Mouse (Mus musculus) lung, postnatal 4 days (tissue): ENCODE measurements around the gene 4930563M21Rik.
"Not testable (repeated sequence)": the region's sequence is repeated elsewhere in the genome, so short reads cannot be mapped to it uniquely, and the experiment has no call there.

ENCODE experiments used
- DNase-seq, 2 experiments: peaks; one replicate each; pipeline ENCODE4 v3.0.0; 2021

The 4930563M21Rik gene

GRCm38 (mm10) chr9:56010450-56010849, at the start of gene 4930563M21Rik:
Gene 4930563M21Rik (minus strand): TSS chr9:56010550.
- no peak for DNase-seq

- DNase-seq, result no peak
Measured at GRCm38 (mm10) chr9:56056147-56056546, 45.8 kb upstream of the 4930563M21Rik start.

GRCm38 (mm10) chr9:56053796-56054195, 43.4 kb upstream of the 4930563M21Rik start:
- no peak for DNase-seq

- no peak for DNase-seq
Measured at GRCm38 (mm10) chr9:56042181-56042621, 31.9 kb upstream of the 4930563M21Rik start.

- peak; percentile 97 to 98 for DNase-seq
Measured at GRCm38 (mm10) chr9:56041372-56042180, 31.2 kb upstream of the 4930563M21Rik start, which contains the start of gene Rcn2. Gene Rcn2 (plus strand): TSS chr9:56041845.

- peak in 1 of 2 experiments; percentile 23 for DNase-seq
Measured at GRCm38 (mm10) chr9:56032219-56032618, 21.9 kb upstream of the 4930563M21Rik start.

GRCm38 (mm10) chr9:56027292-56027691, 16.9 kb upstream of the 4930563M21Rik start:
- no peak for DNase-seq

- no peak for DNase-seq
Measured at GRCm38 (mm10) chr9:56024772-56025171, 14.4 kb upstream of the 4930563M21Rik start.

- not testable (repeated sequence) for DNase-seq
Measured at GRCm38 (mm10) chr9:56004679-56005078, 5.7 kb downstream of the 4930563M21Rik start.

GRCm38 (mm10) chr9:55946819-55947218, 63.5 kb downstream of the 4930563M21Rik start:
- peak in 1 of 2 experiments; percentile 48 for DNase-seq

- DNase-seq, result no peak
Measured at GRCm38 (mm10) chr9:55941356-55941755, 69.0 kb downstream of the 4930563M21Rik start.

GRCm38 (mm10) chr9:55938618-55938985, 71.7 kb downstream of the 4930563M21Rik start:
- DNase-seq, result no peak

GRCm38 (mm10) chr9:55937664-55938617, 72.4 kb downstream of the 4930563M21Rik start, which contains the start of gene Scaper:
Gene Scaper (minus strand): TSS chr9:55938119.
- DNase-seq, result peak; percentile 92 to 94

GRCm38 (mm10) chr9:55937224-55937663, 73.1 kb downstream of the 4930563M21Rik start:
- peak in 1 of 2 experiments; percentile 6 for DNase-seq

GRCm38 (mm10) chr9:55932482-55932881, 77.9 kb downstream of the 4930563M21Rik start:
- no peak for DNase-seq

GRCm38 (mm10) chr9:55918579-55918978, 91.8 kb downstream of the 4930563M21Rik start:
- no peak for DNase-seq

- DNase-seq, result no peak
Measured at GRCm38 (mm10) chr9:55916751-55917150, 93.6 kb downstream of the 4930563M21Rik start.
